Mouse (Mus musculus) thymus, adult 2 months (tissue): Measurements from ENCODE around the gene Sspn. TPM values are rescaled to one million over a fixed set of nuclear protein-coding genes. Genes with fewer than 3 reads are reported as not detected.

ENCODE experiments used
- DNase-seq: peaks from one replicate; pipeline ENCODE4 v3.0.0; 2021
- H3K27ac ChIP-seq: fragments of 200-500 bp; 2 replicates; pipeline ENCODE4 v1.5.1; 2012; ENCODE audit warnings: low read length, control low read depth; ENCODE audit not compliant: control insufficient read depth, insufficient read depth
- H3K27me3 ChIP-seq: fragments of 200-500 bp; 2 replicates; pipeline ENCODE4 v1.6.1; 2012; ENCODE audit warnings: mild to moderate bottlenecking, low read length, moderate library complexity, mixed read lengths; ENCODE audit not compliant: control insufficient read depth, insufficient read depth
- H3K36me3 ChIP-seq: fragments of 200-500 bp; 2 replicates; pipeline ENCODE4 v1.6.1; 2012; ENCODE audit warnings: mild to moderate bottlenecking, low read length, moderate library complexity; ENCODE audit not compliant: control insufficient read depth, insufficient read depth
- H3K4me1 ChIP-seq: fragments of 200-500 bp; replicated peaks from 2 replicates; pipeline ENCODE4 v1.6.1; 2012; ENCODE audit warnings: low read length; ENCODE audit not compliant: control insufficient read depth, insufficient read depth
- H3K4me3 ChIP-seq: fragments of 200-500 bp; 2 replicates; pipeline ENCODE4 v1.5.1; 2012; ENCODE audit warnings: mild to moderate bottlenecking, low read length, control low read depth, moderate library complexity; ENCODE audit not compliant: control insufficient read depth, insufficient read depth
- CTCF ChIP-seq: fragments of 200-500 bp; IDR thresholded peaks from 2 replicates; pipeline ENCODE4 v1.5.1; 2012; ENCODE audit warnings: mild to moderate bottlenecking, control low read depth, low read length, moderate library complexity, borderline replicate concordance; ENCODE audit not compliant: control insufficient read depth, poor library complexity, insufficient read depth; ENCODE audit errors: extremely low read depth
- POLR2A ChIP-seq: fragments of 200-500 bp; IDR thresholded peaks from 2 replicates; pipeline ENCODE4 v1.6.1; 2012; ENCODE audit warnings: mild to moderate bottlenecking, low read length, control low read depth, moderate library complexity; ENCODE audit not compliant: control insufficient read depth, poor library complexity, insufficient read depth; ENCODE audit errors: extremely low read depth
- WGBS: fragments of 180-500 bp; shearing (Covaris S2); methylation state at CpG from one replicate; pipeline ENCODE4 v1.1.7; 2018; 5-methylcytosine and 5-hydroxymethylcytosine counted together
- polyA plus RNA-seq: library from polyadenylated mRNA; depleted of rRNA; stranded (reverse); fragments of >200 nt; gene quantifications from 2 replicates; pipeline ENCODE4 v1.2.3, GENCODE M21; 2012; rRNA removed

Sspn gene
- polyA plus RNA-seq, 1 experiment = 2.9 TPM

DNA sequence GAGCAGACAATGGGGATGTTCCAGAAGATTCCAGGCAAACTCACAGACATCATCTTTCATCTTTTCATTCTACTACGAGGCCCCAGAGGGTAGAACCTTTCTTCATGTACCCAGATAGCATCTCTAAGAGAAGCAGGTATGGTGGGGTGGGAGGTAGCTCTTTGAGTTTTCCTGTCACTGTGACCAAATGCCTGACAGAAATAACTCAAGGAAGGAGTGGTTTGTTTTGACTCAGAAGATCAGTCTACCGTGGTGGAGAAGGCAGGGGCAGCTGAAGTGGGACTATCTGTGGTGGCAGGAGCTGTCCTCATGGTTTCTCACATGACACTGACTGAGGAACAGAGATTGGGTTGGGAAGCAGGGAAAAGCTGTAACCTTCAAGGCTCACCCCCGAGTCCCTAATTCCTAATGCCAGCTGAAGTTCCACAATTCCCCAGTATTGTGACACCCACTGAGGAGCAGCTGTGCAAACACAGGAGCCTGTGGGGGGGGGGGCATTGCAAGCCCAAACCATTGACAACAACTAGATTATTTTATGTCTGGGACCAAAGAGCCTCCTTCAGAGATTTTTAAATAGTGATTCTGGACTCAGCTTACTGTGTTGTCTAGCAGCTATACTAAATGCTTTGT, 74.6 kb downstream of the Sspn start:
- Histone ChIP-seq H3K4me1 (peaks cover 10% of the 10 kb centered on the region), H3K4me3 (no peak overlapping the region), H3K27ac (no peak overlapping the region), H3K36me3 (no peaks in the 10 kb centered on the region), H3K27me3 (no peaks in the 10 kb centered on the region)
- 33% methylated on average over 3 of the region's 3 CpGs for WGBS
- no peak for DNase-seq
- no peak for TF ChIP-seq CTCF
- no peak for TF ChIP-seq POLR2A

- Histone ChIP-seq H3K36me3 (no peaks in the 10 kb centered on the region), H3K4me3 (no peak overlapping the region), H3K27me3 (no peaks in the 10 kb centered on the region), H3K27ac (no peak overlapping the region), H3K4me1 (peaks cover 10% of the 10 kb centered on the region)
- 89% methylated on average over 3 of the region's 3 CpGs for WGBS
- TF ChIP-seq POLR2A (no peak), CTCF (no peak)
- no peak for DNase-seq
Measured at GRCm38 (mm10) chr6:146006753-146007152, 75.3 kb downstream of the Sspn start.

DNA sequence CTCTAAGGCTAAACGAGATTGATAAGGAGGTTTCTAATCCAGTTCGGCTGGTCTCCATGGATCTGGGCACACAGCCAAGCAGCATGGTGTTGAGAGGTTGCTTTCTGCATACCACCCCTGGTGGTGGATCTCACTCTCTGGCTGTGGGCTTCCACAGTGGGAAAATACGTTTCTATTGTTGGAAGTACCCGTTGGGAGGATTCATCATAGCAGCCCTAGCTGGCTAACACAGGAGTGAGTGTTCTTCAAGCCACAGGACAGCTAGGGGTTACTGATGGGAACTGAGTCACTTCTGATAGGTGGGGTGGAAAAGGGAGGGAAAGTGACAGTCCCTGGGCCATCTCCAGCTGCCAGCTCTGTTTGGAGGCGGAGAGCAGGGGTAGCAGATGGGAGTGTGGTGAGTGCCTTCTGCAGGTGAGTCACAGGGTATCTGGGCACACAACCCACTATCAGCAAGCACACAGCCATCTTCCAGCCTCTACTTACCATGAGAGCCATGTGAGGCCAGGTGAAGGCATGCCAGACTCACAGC, 77.1 kb downstream of the Sspn start:
- TF ChIP-seq POLR2A (no peak), CTCF (no peak)

DNA sequence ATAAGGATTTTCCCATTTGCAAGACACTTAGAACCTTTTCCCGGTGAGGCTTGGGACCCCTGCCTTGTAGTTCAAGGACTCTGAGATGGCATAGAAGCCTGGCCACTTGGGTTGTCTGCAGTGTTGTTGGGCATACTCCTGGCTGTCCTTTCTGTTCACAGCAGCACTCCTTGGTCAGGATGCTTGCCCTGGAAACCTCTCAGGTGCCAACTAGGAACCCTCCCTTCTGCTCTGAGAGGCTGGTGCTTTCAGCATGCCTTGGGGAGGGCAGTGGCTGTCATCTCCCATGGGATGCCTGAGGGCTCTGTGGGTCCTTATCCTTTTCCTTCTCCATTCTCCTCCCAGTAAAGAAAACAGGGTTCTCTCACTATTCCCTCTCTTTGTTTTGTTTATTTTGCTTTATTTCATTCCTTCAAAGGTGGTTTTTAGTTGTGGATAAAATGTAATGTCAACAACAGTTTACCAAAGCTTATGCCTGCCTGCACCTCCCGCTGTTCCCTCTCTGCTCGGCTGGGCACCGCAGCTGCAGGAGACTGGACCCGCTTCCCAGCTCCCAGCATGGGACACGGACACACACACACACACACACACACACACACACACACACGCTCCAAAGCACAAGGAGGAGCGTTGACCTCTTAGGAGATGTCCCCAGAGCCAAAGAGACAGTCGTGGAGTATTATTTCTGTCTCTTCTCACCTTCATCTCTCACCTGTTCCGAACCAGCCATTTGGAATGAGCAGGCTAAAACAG, 77.9 kb downstream of the Sspn start:
- DNase-seq = no peak
- H3K36me3 ChIP-seq = no peaks in the 10 kb centered on the region
- H3K4me1 ChIP-seq = peaks cover 10% of the 10 kb centered on the region
- H3K27ac ChIP-seq = no peak overlapping the region
- no peak overlapping the region for H3K4me3 ChIP-seq
- no peaks in the 10 kb centered on the region for H3K27me3 ChIP-seq
- WGBS = 92% methylated on average over 10 of the region's 10 CpGs
- TF ChIP-seq POLR2A (no peak), CTCF (no peak)

More for the DNA sequence above, 77.1 kb downstream of the Sspn start:
- Histone ChIP-seq H3K4me3 (no peak overlapping the region), H3K27me3 (no peaks in the 10 kb centered on the region), H3K4me1 (peaks cover 10% of the 10 kb centered on the region), H3K36me3 (no peaks in the 10 kb centered on the region), H3K27ac (no peak overlapping the region)
- no peak for DNase-seq
- WGBS = 73% methylated on average over 5 of the region's 5 CpGs

DNA sequence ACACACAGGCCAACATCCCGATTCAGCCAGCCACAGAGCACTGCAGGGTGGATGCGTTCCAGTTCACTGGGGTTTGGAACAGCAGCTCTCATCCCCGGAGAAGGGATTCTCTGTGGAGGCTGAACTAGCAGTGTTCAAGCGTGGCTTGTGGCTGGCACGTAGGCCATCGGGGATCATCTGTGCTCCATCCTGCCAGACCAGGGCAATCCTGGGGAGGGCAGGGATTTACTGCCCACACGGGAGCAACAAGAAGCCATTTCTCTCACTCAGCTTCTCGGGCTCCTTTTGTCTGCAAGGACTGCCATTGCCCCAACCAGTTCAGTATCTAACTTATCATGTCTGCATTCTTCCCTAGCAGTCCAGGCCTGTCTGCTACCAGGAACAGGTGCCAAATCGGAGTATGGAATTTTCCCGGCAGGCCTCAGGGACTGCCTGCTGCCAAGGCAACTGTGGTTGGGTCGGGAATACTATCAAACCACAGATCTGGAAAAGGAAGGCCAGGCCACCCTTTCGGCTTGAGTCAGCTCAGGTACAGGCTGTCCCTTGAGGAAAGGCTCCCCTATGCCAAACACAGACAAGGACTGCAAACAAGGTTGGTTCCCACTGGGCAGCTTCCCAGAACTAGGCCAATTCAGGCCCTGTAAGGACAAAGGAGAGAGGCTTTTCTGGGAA, 78.8 kb downstream of the Sspn start:
- no peaks in the 10 kb centered on the region for H3K36me3 ChIP-seq
- no peak overlapping the region for H3K27ac ChIP-seq
- no peak overlapping the region for H3K4me3 ChIP-seq
- H3K4me1 ChIP-seq = peaks cover 6% of the 10 kb centered on the region
- H3K27me3 ChIP-seq = no peaks in the 10 kb centered on the region
- DNase-seq = no peak
- WGBS = 87% methylated on average over 12 of the region's 12 CpGs
- TF ChIP-seq POLR2A = no peak
- TF ChIP-seq CTCF = no peak

DNA sequence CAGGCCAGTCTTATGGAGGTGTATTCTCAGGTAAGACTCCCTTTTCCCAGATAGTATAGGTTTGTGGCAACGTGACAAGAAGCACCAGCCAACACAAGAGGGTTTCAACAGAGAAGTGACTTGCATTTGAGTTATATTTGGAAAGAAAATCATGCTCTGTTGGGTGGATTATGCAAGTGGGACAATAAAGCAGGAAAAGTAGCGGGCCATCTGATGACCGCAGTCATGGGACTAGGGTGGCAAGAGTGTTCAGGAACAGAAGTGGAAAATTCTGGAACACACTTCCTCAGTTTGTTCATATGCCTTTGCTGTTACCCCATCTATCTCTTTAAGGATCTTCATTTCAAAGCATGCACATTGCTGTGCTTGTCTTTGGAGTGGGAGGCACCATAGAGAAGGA, 82.9 kb downstream of the Sspn start:
- DNase-seq = no peak
- Histone ChIP-seq H3K4me1 (no peaks in the 10 kb centered on the region), H3K36me3 (no peaks in the 10 kb centered on the region), H3K27me3 (no peaks in the 10 kb centered on the region), H3K4me3 (no peak overlapping the region), H3K27ac (no peak overlapping the region)
- WGBS = 95% methylated on average over 3 of the region's 3 CpGs
- TF ChIP-seq CTCF = no peak
- no peak for TF ChIP-seq POLR2A

Other genes with a start within 250 kb of the Sspn start
- 3.0 and 5.3 TPM in 2 replicates for gene Rassf8, start 184.9 kb upstream of the Sspn start, polyA plus RNA-seq
- gene Bhlhe41, start 66.1 kb upstream of the Sspn start, polyA plus RNA-seq = 10.5 and 16.1 TPM in 2 replicates